Mouse (Mus musculus) intestine, postnatal 0 days (tissue): Measurements from ENCODE around the gene Fam129a. TPM values are rescaled to one million over a fixed set of nuclear protein-coding genes. Genes with fewer than 3 reads are reported as not detected.
A peak's percentile ranks its signal among the peaks of the same experiment; 100 is the strongest.

Experiments used
- ATAC-seq: fragments of 200-750 bp; cut with Nextera tagmentation; 2 replicates; pipeline ENCODE4 v1.8.0; 2017; ENCODE audit warnings: mild to moderate bottlenecking, moderate TSS enrichment, moderate library complexity
- H3K27ac ChIP-seq: fragments of 300-500 bp; sonication (generic); 2 replicates; pipeline ENCODE4 v1.5.1; 2014; ENCODE audit warnings: mild to moderate bottlenecking, low read depth, low read length, moderate library complexity
- H3K27me3 ChIP-seq: fragments of 300-500 bp; sonication (generic); replicated peaks from 2 replicates; pipeline ENCODE4 v1.6.1; 2014; ENCODE audit warnings: low read length, mixed read lengths; ENCODE audit not compliant: control insufficient read depth, insufficient read depth
- H3K36me3 ChIP-seq: fragments of 300-500 bp; sonication (generic); 2 replicates; pipeline ENCODE4 v1.6.1; 2014; ENCODE audit warnings: mild to moderate bottlenecking, moderate library complexity; ENCODE audit not compliant: control insufficient read depth, insufficient read depth
- H3K4me1 ChIP-seq: fragments of 300-500 bp; sonication (generic); replicated peaks from 2 replicates; pipeline ENCODE4 v1.6.1; 2014; ENCODE audit warnings: antibody characterized with exemption, low read length, mixed read lengths; ENCODE audit not compliant: control insufficient read depth, insufficient read depth
- H3K4me2 ChIP-seq: fragments of 300-500 bp; sonication (generic); replicated peaks from 2 replicates; pipeline ENCODE4 v1.6.1; 2014; ENCODE audit warnings: low read depth, mild to moderate bottlenecking, moderate library complexity
- H3K4me3 ChIP-seq: fragments of 300-500 bp; sonication (generic); 2 replicates; pipeline ENCODE4 v1.5.1; 2014; ENCODE audit warnings: low read depth, low read length
- H3K9ac ChIP-seq: fragments of 300-500 bp; sonication (generic); 2 replicates; pipeline ENCODE4 v1.6.1; 2014; ENCODE audit warnings: mild to moderate bottlenecking, low read depth, low read length
- H3K9me3 ChIP-seq: fragments of 300-500 bp; sonication (generic); 2 replicates; pipeline ENCODE4 v1.6.1; 2016; ENCODE audit warnings: mixed run types; ENCODE audit not compliant: control insufficient read depth
- CTCF ChIP-seq: sonication (generic); IDR thresholded peaks from 2 replicates; pipeline ENCODE4 v1.5.1; 2016; ENCODE audit warnings: low read depth, mild to moderate bottlenecking, control low read depth, antibody characterized with exemption, moderate library complexity
- WGBS: fragments of 180-500 bp; shearing (Covaris S2); extraction: QIAGEN DNeasy Blood & Tissue Kit; methylation state at CpG from one replicate; pipeline ENCODE4 v1.1.7; 2014; 5-methylcytosine and 5-hydroxymethylcytosine counted together
- polyA plus RNA-seq: library from polyadenylated mRNA; unstranded; fragments of >200 nt; fragmentation: Nextera tagmentation; extraction: Ambion mirVana; gene quantifications from 2 replicates; pipeline ENCODE4 v1.2.1, GENCODE M21; 2015

The Fam129a gene
- polyA plus RNA-seq, 1 experiment from 2014 or later = 7.4 TPM

- Histone ChIP-seq H3K4me2 (no peak overlapping the region), H3K36me3 (no peaks in the 10 kb centered on the region), H3K4me3 (no peak overlapping the region), H3K27ac (no peak overlapping the region), H3K9ac (no peak overlapping the region), H3K9me3 (no peaks in the 10 kb centered on the region), H3K27me3 (no peaks in the 10 kb centered on the region), H3K4me1 (no peaks in the 10 kb centered on the region)
- TF ChIP-seq CTCF = peak; percentile 53
- ATAC-seq = no peak
- 86% methylated on average over 11 of the region's 11 CpGs for WGBS
Measured at GRCm38 (mm10) chr1:151716024-151716710, 145.2 kb downstream of the Fam129a start.

GRCm38 (mm10) chr1:151717624-151718023 lies 146.6 kb downstream of the Fam129a start:
- H3K36me3 ChIP-seq = no peaks in the 10 kb centered on the region
- WGBS = 93% methylated on average over 5 of the region's 5 CpGs
- H3K4me3 ChIP-seq = no peak overlapping the region
- no peak overlapping the region for H3K9ac ChIP-seq
- no peak overlapping the region for H3K4me2 ChIP-seq
- no peak for ATAC-seq
- no peak overlapping the region for H3K27ac ChIP-seq
- H3K4me1 ChIP-seq = no peaks in the 10 kb centered on the region
- TF ChIP-seq CTCF = no peak
- no peaks in the 10 kb centered on the region for H3K27me3 ChIP-seq
- no peaks in the 10 kb centered on the region for H3K9me3 ChIP-seq

- no peak for ATAC-seq
- 86% methylated on average over 8 of the region's 8 CpGs for WGBS
Measured at GRCm38 (mm10) chr1:151718575-151718974, 147.6 kb downstream of the Fam129a start.

GRCm38 (mm10) chr1:151719911-151720310 lies 148.9 kb downstream of the Fam129a start:
- WGBS = 70% methylated on average over 5 of the region's 5 CpGs
- Histone ChIP-seq H3K27me3 (no peaks in the 10 kb centered on the region), H3K9ac (no peak overlapping the region), H3K4me2 (no peak overlapping the region), H3K4me3 (no peak overlapping the region), H3K9me3 (no peaks in the 10 kb centered on the region), H3K27ac (no peak overlapping the region), H3K4me1 (no peaks in the 10 kb centered on the region), H3K36me3 (no peaks in the 10 kb centered on the region)
- TF ChIP-seq CTCF = no peak
- ATAC-seq = no peak

More at GRCm38 (mm10) chr1:151718575-151718974, 147.6 kb downstream of the Fam129a start:
- no peaks in the 10 kb centered on the region for H3K9me3 ChIP-seq
- no peaks in the 10 kb centered on the region for H3K4me1 ChIP-seq
- no peak for TF ChIP-seq CTCF
- no peaks in the 10 kb centered on the region for H3K36me3 ChIP-seq
- H3K27ac ChIP-seq = no peak overlapping the region
- H3K27me3 ChIP-seq = no peaks in the 10 kb centered on the region
- H3K9ac ChIP-seq = no peak overlapping the region
- no peak overlapping the region for H3K4me3 ChIP-seq
- no peak overlapping the region for H3K4me2 ChIP-seq

DNA sequence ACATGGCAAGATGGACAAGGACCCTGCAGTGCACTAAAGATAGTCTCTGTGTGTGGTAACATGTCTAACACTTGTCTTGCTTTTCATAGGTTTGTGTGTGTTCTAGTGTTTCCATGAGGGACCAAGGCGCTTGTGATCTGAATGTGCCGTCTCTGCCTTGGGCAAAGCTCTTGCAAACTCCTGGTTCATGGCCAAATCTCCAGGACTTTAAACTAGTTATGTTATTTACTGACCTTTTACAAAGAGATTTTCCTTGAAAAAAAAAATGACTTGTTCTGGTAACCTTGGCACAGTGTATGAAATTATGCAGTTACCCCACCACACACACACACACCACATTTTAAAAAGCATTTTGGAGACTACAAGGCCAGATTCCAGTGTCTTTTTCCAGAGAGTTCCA lies 149.6 kb downstream of the Fam129a start:
- Histone ChIP-seq H3K27me3 (no peaks in the 10 kb centered on the region), H3K4me3 (no peak overlapping the region), H3K4me1 (no peaks in the 10 kb centered on the region), H3K9ac (no peak overlapping the region), H3K4me2 (no peak overlapping the region), H3K27ac (no peak overlapping the region), H3K36me3 (no peaks in the 10 kb centered on the region), H3K9me3 (no peaks in the 10 kb centered on the region)
- 86% methylated on average over 2 of the region's 2 CpGs for WGBS
- TF ChIP-seq CTCF = no peak
- ATAC-seq = no peak

- Histone ChIP-seq H3K9me3 (no peaks in the 10 kb centered on the region), H3K4me3 (no peak overlapping the region), H3K9ac (no peak overlapping the region), H3K36me3 (no peaks in the 10 kb centered on the region), H3K4me1 (no peaks in the 10 kb centered on the region), H3K27me3 (no peaks in the 10 kb centered on the region), H3K4me2 (no peak overlapping the region), H3K27ac (no peak overlapping the region)
- no peak for ATAC-seq
- 59% methylated on average over 10 of the region's 10 CpGs for WGBS
- no peak for TF ChIP-seq CTCF
Measured at GRCm38 (mm10) chr1:151721357-151721983, 150.5 kb downstream of the Fam129a start.
